Mouse (Mus musculus) cerebellum, adult 2 months (tissue): Measurements from ENCODE around the gene Dbp. TPM values are rescaled to one million over a fixed set of nuclear protein-coding genes. Genes with fewer than 3 reads are reported as not detected.

ENCODE experiments used
- DNase-seq, 2 experiments: peaks; one replicate each; pipeline ENCODE4 v3.0.0; 2021
- H3K27ac ChIP-seq: fragments of 200-500 bp; 2 replicates; pipeline ENCODE4 v1.5.1; 2012; ENCODE audit warnings: low read length, control low read depth, inconsistent platforms; ENCODE audit not compliant: insufficient read depth
- H3K27me3 ChIP-seq: fragments of 200-500 bp; 2 replicates; pipeline ENCODE4 v1.6.1; 2012; ENCODE audit warnings: inconsistent platforms, mild to moderate bottlenecking, low read length, moderate library complexity; ENCODE audit not compliant: control insufficient read depth, insufficient read depth
- H3K4me1 ChIP-seq: fragments of 200-500 bp; 2 replicates; pipeline ENCODE4 v1.6.1; 2011; ENCODE audit warnings: low read length; ENCODE audit not compliant: control insufficient read depth, insufficient read depth
- H3K4me3 ChIP-seq: fragments of 200-500 bp; replicated peaks from 2 replicates; pipeline ENCODE3; 2011; ENCODE audit warnings: mild to moderate bottlenecking, low read depth, low read length, control low read depth; ENCODE audit not compliant: insufficient read depth
- CTCF ChIP-seq: fragments of 200-500 bp; IDR thresholded peaks from 2 replicates; pipeline ENCODE4 v1.5.1; 2011; ENCODE audit warnings: low read depth, mild to moderate bottlenecking, control low read depth, low read length, moderate library complexity, borderline replicate concordance; ENCODE audit not compliant: insufficient read depth
- POLR2A ChIP-seq: fragments of 200-500 bp; IDR thresholded peaks from 2 replicates; pipeline ENCODE4 v1.6.1; 2011; ENCODE audit warnings: low read length, control low read depth, borderline replicate concordance; ENCODE audit not compliant: insufficient read depth
- WGBS: fragments of 180-500 bp; shearing (Covaris S2); methylation state at CpG from one replicate; pipeline ENCODE4 v1.1.7; 2018; 5-methylcytosine and 5-hydroxymethylcytosine counted together
- polyA plus RNA-seq: library from polyadenylated mRNA; depleted of rRNA; stranded (reverse); fragments of >200 nt; gene quantifications from 2 replicates; pipeline ENCODE4 v1.2.3, GENCODE M21; 2012

The Dbp gene
- polyA plus RNA-seq, 1 experiment = 239 TPM

DNA sequence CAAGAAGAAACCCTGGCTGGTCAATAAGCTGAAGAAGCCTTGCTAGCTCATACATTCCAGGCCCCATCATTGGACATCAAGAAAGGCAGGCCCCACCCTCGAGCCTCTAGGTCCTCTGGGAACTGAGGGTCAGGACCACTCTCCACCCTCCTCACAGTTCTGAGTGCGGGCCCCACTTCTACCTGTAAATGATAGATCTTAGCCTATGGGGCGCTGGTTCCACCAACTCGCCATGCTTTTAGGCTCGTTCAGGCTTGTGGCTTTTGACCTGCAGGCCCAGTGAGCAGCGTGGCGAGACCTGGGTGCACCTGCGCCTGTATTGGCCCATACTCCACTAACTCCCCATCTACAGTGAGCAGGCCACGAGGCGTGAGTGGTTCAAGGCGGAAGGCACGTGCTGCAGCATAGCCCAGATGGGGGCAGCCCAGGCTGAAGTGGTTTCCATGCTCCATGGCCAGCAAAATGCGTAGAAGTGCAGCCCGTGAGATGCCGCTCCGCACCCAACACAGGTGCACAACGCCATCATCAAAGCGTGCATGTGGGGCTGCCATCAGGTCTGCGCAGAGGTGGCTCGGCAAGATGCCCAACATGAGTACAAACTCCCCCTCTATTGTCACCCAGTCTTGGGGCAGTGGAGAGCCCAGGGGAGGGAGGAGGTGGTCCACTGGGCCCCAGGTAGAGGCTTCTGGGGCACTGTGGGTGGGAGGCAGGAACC lies 5.7 kb downstream of the Dbp start:
- Histone ChIP-seq H3K27me3 (no peaks in the 10 kb centered on the region), H3K4me3 (no peak overlapping the region), H3K27ac (no peak overlapping the region), H3K4me1 (peaks cover 32% of the 10 kb centered on the region)
- TF ChIP-seq CTCF (no peak), POLR2A (no peak)
- peak in 1 of 2 experiments; percentile 31 for DNase-seq
- WGBS = 85% methylated on average over 20 of the region's 20 CpGs

DNA sequence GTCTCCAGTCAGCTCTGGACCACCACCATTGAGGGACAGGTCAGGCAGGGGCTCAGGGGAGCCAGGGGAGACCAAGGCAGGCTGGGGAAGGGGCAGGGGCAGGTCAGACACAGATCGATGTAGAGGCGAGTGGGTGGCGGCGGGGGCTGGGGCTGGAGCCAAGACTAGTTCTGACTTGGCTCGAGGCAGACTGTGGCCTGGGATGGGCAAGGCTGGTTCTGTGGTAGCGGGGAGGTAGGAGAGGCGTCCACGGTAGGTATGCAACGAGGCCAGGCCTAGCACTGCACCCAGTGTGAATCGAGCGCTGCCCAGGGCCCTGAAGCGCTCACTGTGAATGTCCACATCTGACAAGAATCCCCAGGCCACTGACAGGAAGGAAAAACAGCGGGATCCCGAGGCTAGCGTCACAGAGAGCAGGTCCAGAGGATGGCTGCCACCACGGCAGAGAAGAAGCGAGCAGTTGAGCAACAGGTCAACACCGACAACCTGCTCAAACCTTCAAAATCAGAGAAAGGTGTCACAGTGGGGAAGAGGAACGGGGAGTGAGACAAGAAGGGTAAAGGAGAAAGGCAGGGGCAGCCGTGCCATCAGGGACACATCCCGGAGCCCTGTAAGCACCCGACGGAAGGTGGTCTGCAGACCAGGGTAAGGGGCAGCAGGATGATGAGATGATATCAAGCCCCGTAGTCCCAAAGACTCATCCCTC lies 6.6 kb downstream of the Dbp start:
- peaks cover 37% of the 10 kb centered on the region for H3K4me1 ChIP-seq
- H3K27ac ChIP-seq = no peak overlapping the region
- WGBS = 68% methylated on average over 24 of the region's 24 CpGs
- no peaks in the 10 kb centered on the region for H3K27me3 ChIP-seq
- no peak for TF ChIP-seq CTCF
- TF ChIP-seq POLR2A = no peak; the same call in 1 of the 2 replicates
- no peak for DNase-seq
- no peak overlapping the region for H3K4me3 ChIP-seq

DNA sequence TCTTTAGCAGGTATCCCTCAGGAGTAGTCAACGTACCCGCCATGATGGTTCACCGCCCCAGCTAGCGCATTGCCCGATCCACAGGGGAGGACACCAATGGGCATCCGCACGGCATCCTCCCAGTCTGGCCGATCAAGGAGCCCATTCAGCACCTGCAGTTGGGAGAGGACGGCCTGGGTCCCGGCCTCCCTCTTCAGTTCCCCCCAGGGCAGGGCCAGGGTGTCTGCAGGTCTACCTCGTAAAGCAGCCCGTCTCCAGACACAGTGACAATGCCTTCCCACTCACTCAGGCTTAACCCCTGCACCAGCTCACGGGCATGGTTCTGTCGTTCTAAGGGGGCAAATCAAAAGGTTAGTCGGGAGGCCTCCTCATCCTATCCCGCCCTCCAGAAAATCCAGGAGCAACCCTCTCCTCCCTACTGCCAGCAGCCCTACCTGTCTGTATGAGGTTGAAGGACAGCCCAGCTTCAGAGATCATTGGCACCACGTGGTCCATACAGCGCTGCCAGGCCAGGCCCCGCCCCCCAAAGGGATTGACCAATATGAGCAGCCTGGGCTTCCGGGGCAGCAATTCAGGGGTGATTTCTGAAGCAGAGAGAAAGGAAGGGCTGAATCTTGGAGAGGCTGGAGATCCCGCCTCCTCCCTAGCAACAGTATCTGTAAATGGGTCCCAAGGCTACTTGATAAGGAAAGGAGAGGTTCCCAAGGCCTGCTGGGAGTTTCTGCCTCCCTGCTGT lies 7.3 kb downstream of the Dbp start:
- Histone ChIP-seq H3K27me3 (no peaks in the 10 kb centered on the region), H3K4me3 (no peak overlapping the region), H3K4me1 (peaks cover 35% of the 10 kb centered on the region), H3K27ac (no peak overlapping the region)
- peak; percentile 39 for DNase-seq
- WGBS = 79% methylated on average over 21 of the region's 21 CpGs
- TF ChIP-seq CTCF = 0 out of 2 replicates have a peak, but pooled peaks have one; percentile 8
- peak; percentile 11; the same call in 1 of the 2 replicates for TF ChIP-seq POLR2A

- peaks cover 29% of the 10 kb centered on the region for H3K4me1 ChIP-seq
- H3K27ac ChIP-seq = no peak overlapping the region
- no peaks in the 10 kb centered on the region for H3K27me3 ChIP-seq
- peak; percentile 30 to 34 for DNase-seq
- 87% methylated on average over 16 of the region's 16 CpGs for WGBS
- no peak overlapping the region for H3K4me3 ChIP-seq
- TF ChIP-seq CTCF = no peak
These were observed 8.5 kb downstream of the Dbp start for GRCm38 (mm10) chr7:45713396-45713795.

- H3K27me3 ChIP-seq = no peaks in the 10 kb centered on the region
- no peak overlapping the region for H3K27ac ChIP-seq
- peaks cover 23% of the 10 kb centered on the region for H3K4me1 ChIP-seq
- 76% methylated on average over 6 of the region's 6 CpGs for WGBS
- no peak overlapping the region for H3K4me3 ChIP-seq
- no peak for DNase-seq
- TF ChIP-seq POLR2A (no peak), CTCF (no peak)
These were observed 9.1 kb downstream of the Dbp start for GRCm38 (mm10) chr7:45713881-45714520.

DNA sequence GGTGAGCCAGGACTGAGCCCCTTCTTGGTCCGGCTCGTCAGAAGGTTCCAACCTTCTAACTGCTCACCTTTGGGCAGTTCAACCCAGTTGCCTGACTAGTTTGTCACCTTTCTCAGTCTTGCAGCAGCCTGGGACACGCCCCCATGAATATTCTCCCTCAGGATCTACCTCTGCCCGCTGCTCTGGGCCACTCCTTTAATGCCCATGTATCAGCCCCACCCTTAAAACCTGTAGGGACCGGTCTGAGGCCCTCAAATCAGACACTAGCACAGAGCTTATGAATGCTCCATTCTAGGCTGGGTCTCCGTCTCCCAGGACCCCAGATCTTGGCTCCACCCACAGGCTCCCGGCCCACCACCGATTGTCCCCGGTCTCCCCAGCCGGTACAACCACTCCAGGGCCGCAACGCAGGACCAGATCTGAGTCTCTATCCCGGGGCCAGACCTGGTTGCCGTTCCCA lies 9.8 kb downstream of the Dbp start:
- Histone ChIP-seq H3K27ac (peak overlapping the region; percentile 37), H3K4me3 (peak overlapping the region; percentile 93), H3K27me3 (no peaks in the 10 kb centered on the region), H3K4me1 (peaks cover 21% of the 10 kb centered on the region)
- TF ChIP-seq CTCF (no peak), POLR2A (no peak)
- WGBS = 6% methylated on average over 14 of the region's 14 CpGs
- peak in 1 of 2 experiments; percentile 28 for DNase-seq

GRCm38 (mm10) chr7:45715090-45715708 lies 10.3 kb downstream of the Dbp start, which contains the start of gene Rpl18:
Rpl18 (plus strand) TSS chr7:45715457.
- peak; percentile 73 for TF ChIP-seq POLR2A
- no peak for TF ChIP-seq CTCF
- WGBS = 8% methylated on average over 34 of the region's 34 CpGs

More at GRCm38 (mm10) chr7:45715090-45715708, 10.3 kb downstream of the Dbp start, which contains the start of gene Rpl18:
- Histone ChIP-seq H3K4me3 (peak within 1 kb of the TSS; percentile 93), H3K27me3 (no peaks in the 10 kb centered on the region), H3K4me1 (peaks cover 21% of the 10 kb centered on the region), H3K27ac (peak within 1 kb of the TSS; percentile 37)
- peak; percentile 96 to 99 for DNase-seq
